Mouse (Mus musculus): ENCODE data around the gene Serpinf1. TPM values are rescaled to one million over a fixed set of nuclear protein-coding genes. Genes with fewer than 3 reads are reported as not detected.
"Not testable (repeated sequence)": the region's sequence is repeated elsewhere in the genome, so short reads cannot be mapped to it uniquely, and the experiment has no call there.

Serpinf1 gene
- total RNA-seq, 2 experiments from 2014 or later: 20.3 to 36.0 TPM

DNA sequence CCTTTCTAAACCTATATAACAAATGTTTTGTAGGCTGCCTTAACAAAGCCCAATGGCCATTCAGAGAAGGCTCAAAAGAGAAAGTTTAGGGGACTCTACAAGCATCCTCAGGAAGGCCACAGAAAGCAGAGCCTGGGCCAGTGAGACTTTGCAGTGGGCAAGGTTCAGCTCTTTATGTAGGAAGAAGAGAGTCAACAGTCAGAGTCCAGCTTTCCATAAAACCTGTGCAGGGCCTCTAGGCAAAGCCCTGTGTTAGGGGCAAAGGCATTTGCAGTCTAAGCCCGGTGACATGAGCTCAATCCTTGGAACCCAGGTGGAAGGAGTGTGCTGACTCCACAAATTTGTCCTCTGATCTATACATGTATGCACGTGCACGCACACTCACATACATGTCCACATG is 2.0 kb upstream of the Serpinf1 start:
- DNase-seq (ENCODE audit: low spot score in 2 of 2): no peak

DNA sequence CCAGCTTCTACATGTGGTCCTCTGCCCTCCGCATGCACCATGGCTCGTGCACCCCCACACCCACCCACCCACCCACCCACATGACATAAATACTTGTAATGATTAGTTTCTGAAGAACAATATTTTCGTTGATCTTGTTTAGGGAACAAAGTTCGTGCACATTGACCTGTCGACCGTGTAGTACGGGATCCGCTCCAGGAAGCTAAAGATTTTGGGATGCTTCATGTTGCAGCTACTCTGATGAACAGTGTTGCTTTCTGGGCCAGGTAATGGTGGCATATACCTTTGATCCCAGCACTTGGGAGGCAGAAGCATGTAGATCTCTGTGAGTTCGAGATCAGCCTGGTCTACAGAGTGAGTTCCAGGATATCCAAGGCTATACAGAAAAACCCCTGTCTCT is 1.5 kb upstream of the Serpinf1 start:
- no peak for DNase-seq (ENCODE audit: low spot score in 2 of 2)

DNA sequence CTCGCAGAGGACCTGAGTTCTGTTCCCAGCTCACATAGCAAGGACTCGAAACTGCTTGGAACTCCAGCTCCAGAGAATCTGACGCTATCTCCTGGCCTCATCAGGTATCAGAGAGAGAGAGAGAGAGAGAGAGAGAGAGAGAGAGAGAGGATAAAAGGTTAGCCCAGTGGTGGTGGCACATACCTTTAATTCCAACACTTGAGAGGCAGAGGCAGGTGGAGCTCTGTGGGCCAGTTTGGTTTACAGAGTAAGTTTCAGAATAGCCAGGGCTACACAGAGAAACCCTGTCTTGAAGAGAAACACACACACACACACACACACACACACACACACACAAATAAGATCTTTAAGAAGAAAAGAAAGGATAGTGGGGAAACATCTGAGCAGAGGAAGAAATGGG is 590 bp upstream of the Serpinf1 start:
- no peak for DNase-seq (ENCODE audit: low spot score in 2 of 2)

DNA sequence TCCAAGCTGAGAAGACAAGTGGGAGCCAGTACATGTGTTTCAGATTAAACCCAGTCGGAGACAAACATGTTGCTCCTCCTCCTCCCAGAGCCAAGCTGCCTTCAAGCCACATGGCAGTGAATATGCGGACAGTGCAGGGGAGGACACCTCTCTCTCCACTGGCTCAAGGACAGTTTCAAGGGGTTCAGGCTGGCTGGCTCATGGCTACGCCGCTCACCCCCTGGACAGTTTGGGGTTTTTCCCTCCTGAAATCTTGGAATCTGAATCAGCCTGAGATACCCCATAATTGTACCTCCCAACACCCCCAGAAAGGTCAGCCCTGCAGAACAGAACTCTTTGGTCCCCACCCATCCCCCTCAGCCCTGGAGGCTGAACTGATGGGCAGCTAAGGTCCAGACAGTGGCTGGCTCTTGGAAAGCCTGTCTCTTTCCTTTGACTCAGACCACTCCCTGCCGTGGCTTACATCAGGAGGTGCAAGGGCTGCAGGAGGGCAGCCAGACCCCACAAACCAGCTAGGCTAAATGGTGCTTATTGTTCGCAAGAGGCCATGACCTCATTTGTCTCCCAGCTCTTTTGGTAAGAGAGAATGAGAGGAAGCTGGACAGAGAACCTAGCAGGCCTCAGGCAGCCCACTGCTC is 1.0 kb downstream of the Serpinf1 start:
- no peak for DNase-seq (ENCODE audit: low spot score in 2 of 2)

DNA sequence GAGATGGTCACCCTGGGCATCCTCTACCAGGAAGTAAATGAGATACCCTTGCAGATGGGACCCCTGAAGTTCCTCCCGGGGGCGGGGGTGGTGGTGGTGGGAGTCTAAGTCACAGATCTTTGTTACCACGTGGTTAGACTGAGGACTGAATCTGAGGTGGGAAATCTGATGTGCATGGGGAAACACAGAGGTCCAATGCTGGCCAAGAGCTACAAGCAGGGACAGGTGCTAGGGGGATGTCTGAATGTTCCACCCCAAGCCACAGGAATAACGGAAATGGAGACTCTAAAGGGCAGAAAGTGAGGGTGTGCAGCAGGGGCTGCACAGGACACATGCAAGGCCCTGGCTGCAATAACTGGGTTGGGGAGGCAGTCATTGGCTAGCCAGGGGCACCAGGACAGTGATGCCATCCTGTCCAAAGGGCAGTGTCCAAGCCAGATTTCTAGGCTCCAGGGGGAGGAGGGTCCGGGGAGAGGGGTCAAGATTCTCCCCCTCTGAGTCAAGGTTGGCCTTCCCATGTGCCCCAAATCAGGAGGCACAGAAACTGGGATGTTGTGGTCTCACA is 1.6 kb downstream of the Serpinf1 start:
- no peak for DNase-seq (ENCODE audit: low spot score in 2 of 2)

DNA sequence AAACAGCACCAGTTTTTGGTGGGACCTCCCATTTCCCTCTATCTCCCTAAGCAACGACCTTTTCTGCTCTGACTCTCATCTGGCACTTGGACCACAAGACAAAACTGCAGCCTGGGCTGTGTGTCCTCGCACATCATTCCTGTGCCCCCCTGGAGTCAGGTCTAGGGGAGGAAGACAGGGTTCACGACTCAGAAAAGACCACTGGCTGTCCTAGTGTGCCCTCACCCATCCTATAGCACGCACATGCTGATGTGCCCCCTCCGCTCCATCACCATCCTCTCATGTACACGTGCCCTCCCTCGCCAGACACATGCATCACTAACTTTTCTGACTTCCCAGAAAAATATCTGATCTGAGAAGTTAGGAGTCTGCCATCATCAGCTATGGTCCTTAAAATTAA is 2.5 kb downstream of the Serpinf1 start:
- no peak for DNase-seq (ENCODE audit: low spot score in 2 of 2)

DNA sequence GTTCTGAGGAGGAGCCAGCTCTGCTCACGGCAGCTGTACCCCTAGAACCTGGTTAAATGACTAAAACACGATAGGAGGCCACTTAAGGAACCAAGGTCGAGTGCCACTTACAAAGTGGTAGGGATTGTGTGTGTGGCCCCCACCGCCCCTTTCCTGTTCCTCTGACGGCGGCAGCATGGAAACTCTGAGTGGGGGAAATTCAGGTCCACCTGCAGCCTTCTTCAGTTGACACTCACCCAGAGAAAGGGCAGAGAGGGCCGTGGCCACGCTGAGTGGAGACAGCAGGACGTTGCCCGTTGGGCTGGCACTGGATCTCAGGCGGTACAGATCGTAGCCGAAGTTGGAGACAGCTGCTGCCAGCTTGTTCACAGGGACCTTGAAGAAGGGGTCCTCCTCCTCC is 6.5 kb downstream of the Serpinf1 start:
- no peak for DNase-seq (ENCODE audit: low spot score in 2 of 2)

DNA sequence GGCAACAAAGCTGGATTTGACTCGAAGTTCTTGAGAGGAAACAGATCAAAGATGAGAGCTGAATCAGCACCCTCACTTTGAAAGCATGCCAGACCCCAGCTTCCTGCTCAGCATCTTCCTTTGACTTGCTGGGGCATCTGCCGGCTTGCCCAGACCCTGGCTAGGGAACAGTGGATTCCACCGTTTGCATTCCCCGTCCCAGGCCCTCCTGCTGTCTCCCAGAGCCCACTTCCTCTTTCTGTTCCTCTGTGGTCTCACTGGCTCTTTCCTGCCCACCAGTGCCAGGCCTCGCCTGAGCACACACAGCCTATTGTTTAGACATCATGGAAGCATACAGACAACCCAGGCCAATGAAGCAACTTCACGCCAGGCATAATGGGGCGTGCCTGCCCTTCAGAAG is 7.4 kb downstream of the Serpinf1 start:
- DNase-seq (ENCODE audit: low spot score in 2 of 2): no peak

DNA sequence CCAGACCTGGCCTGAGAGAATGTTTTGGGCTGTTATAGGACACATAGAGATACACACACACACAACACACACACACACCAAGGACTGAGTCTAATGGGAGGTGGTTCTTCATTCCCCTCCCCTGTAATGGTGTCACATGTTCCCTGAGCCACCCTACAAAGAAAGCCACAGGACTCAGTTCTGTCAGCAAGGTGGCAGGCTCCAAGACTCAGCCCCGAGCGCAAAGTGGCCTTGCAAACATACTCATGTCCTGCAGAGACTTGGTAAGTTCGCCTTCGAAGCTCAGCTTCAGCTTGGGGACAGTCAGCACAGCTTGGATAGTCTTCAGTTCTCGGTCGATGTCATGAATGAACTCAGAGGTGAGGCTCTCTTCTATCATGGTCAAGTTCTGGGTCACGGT is 11.9 kb downstream of the Serpinf1 start:
- DNase-seq (ENCODE audit: low spot score in 2 of 2): no peak

DNA sequence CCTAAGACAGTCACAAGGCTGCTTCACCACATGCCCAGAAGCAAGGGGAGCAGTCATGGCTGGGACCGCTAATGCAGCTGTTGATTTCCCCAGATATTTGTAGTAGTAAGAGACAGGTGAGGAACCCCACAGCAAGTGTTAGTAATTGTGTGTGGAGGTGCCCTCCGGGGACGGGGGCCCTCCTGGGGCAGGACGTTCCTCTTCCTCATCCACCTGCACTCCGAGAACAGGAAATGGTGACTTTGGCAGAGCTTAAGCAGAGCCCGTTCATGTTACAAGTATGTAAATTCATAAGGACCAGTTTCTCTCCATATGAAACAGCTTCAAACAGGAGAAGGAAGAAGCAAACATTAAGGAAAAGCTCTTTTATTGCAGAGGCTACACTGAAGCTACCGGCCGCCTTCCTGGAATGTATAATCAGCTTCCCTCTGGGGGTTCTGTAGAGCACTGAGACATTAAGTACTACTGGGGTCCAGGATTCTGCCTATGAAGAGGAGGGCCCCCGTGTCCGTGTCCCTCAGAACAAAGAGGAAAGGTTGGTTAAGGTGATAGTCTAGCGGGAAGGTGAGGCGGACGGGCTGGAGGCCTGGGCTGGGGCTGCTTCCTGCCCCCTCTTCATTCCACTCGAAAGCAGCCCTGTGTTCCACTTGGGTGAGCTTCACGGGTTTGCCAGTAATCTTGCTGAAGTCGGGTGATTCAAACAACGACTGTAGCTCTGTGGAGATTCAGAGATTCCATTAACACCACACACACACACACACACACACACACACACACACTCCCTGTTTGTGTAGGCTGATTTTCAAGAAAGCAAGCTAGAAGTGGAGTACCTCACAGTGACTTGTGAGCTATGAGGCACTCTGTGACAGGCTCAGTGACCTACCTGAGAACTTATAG is 12.6 kb downstream of the Serpinf1 start:
- DNase-seq (ENCODE audit: low spot score in 2 of 2): no peak

DNA sequence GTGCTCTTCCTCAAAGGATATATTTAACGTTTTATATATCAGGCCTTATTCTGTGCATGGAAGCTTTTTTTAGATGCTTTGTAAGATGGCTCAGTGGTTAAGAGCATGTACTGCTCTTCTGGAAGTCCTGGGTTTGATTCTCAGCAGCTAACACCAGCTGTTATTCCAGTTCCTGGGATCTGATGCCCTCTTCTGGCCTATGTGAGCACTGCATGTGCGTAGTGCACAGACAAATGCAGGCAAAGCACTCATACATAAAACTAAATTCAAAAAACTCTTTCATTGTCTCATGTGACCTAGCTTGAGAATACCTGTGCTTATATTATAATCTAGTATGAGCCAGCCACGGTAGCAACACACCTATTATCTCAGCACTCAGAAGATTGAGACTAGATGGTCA is 15.6 kb downstream of the Serpinf1 start:
- no peak for DNase-seq (ENCODE audit: low spot score in 2 of 2)

DNA sequence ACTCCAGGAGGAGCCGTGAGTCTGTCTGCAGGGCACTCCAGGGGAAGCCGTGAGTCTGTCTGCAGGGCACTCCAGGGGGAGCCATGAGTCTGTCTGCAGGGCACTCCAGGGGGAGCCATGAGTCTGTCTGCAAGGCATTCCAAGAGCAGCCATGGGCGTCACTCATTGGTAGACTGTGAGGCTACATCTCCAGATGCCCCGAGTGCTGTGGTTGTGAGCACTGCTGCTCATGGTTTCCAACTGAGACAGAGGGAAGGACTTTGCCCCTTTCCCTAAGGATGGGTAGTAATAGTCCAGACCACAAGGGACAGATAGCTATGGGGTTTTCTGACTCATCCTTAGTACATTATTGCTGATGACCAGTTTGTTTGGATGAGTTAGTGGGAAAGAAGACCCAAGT is 16.4 kb downstream of the Serpinf1 start:
- no peak for DNase-seq (ENCODE audit: low spot score in 2 of 2)

DNA sequence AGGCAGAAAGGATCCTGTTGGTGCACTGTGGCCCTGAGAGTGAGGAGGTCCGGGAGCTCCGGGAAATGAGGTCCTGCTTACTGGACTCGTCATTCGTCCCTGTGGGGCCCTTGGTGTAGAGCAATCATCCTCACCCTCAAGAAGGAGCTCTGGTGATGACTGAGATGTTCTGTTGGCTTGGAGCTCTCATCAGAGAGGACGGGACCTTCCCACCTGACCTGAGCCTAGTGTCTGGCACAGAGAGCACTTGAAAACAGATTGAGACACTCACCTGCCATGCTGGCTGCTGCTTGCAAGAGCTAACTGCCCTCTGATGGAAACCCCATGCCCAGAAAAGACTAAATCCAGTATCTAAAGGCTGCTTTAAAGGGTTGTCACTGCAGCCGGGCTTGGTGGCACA is 17.7 kb downstream of the Serpinf1 start:
- DNase-seq (ENCODE audit: low spot score in 2 of 2): no peak

DNA sequence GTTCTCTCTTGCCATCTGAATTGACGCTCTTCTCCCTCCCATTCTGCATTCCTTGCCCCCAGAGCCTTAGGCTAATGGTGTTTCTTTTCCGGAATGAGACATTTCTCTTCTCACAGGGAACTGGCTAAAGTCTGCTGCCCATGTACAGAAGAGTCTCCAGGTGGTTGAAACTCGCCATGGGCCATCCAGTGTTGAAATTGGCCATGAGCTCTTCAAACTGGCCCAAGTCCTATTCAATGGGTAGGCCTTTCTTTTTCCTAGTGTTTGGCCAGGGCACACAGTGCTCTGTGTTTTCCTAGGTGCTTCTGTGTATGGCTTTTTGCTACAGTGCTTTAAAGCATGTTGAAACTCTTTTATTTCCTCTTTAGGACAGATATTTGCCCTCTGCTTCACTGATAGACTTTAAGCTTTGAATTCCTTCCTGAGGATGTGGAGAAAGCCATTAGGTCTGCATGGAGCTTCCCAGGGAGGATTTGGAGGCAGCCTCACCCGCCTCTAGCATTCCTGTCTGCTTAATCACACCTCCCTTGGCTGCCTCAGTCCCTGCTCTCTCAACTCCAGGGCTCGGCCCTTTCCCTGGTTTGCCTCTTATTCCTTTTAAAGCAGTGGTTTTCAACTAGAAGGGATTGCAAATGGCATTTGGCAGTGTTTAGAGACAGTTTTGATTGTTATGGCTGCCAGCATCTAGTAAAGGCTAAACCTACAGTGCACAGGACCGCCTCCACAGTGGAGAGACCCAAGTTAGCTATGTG is 19.0 kb downstream of the Serpinf1 start:
- no peak for DNase-seq (ENCODE audit: low spot score in 2 of 2)

DNA sequence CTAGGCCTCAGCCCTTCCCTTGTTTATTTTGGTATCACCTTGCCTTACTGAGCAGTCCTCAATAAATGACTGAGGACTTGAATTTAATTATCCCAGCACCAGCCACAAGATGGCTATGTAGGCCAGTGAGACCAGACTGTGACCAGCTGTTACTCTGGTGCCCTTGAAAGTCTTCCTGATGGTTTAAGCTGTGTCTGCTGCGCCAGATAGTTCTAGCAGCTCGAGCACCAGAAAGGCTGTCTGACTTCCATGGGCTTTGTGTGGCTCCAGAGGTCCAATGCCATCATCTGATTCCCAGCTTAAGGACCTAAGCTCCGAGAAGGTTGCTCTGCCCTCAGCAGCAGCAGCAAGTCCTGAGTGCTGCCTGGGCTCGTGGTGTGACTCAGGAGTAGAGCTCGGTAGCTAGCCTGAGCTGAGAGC is 20.2 kb downstream of the Serpinf1 start:
- peak; percentile 63 to 76 for DNase-seq (ENCODE audit: low spot score in 2 of 2)

DNA sequence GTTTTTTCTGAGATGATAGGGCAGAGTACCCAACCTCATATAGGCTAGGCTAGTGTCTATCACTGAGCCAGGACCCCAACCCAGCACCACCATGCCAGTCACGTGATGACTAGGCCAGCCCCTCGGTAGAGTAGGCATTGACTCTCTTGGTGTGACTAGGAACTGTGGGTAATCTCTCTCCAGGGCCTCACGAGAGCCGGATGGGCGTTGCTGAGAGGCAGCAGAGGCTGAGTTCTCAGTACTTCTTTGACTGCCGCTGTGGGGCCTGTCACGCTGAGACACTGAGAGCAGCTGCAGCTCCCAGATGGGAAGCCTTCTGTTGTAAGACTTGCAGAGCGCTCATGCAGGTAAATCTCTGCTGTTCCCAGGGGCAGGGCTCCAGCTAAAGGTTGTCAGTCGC is 22.4 kb downstream of the Serpinf1 start:
- no peak for DNase-seq (ENCODE audit: low spot score in 2 of 2)

DNA sequence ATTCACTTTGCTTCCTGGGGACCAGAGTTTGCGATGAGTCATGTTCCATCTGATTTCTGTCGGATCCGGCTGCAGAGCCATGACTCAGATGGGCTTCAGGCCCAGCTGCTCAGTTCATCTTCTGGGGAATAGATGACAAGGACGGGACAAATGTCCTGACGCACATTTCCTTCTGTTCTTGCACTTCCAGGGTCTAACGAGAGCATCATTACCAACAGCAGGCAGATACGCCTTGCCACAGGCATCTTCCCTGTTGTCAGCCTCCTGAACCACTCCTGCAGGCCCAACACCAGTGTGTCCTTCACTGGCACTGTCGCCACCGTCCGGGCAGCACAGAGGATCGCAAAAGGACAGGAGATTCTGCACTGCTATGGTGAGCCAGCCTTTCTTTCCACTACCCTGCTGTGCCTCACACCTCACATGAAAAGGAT is 23.1 kb downstream of the Serpinf1 start:
- peak in 1 of 2 experiments; percentile 34 for DNase-seq (ENCODE audit: low spot score in 2 of 2)

DNA sequence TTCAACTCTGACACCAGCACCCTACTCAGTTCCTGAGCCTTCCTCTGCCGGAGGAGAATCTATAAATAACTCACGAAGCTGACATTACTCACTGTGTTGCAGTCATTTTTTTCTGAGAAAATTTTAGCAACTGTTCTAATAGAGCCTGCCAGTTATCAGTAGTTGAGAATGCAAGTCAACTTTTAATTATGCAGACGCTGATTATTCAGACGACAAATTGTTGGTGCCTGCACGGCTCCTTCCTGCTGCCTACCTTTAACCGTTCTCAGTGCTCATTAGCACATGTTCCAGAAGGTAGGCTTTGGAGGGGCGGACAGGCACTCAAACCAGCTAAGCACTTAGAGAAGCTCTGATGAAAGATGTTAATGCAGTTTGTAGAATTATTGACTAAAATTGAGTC is 25.0 kb downstream of the Serpinf1 start:
- peak in 1 of 2 experiments; percentile 37 for DNase-seq (ENCODE audit: low spot score in 2 of 2)

DNA sequence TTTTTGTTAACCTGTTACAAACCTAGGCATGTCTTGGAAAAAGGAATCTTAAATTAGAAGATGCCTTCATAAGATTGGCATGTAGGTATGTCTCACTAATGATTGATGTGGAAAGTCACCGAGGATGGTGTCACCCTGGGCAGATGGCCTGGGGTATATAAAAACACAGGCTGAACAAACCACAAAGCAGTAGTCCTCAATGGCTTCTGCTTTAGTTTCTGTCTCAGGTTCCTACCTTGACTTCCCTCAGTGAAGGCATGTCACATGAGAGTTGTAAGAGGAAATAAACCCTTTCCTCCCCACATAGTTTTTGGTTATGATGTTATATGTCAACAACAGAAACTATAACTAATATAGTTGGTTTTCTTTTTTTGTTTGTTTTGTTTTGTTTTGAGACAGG is 26.9 kb downstream of the Serpinf1 start:
- no peak for DNase-seq (ENCODE audit: low spot score in 2 of 2)

DNA sequence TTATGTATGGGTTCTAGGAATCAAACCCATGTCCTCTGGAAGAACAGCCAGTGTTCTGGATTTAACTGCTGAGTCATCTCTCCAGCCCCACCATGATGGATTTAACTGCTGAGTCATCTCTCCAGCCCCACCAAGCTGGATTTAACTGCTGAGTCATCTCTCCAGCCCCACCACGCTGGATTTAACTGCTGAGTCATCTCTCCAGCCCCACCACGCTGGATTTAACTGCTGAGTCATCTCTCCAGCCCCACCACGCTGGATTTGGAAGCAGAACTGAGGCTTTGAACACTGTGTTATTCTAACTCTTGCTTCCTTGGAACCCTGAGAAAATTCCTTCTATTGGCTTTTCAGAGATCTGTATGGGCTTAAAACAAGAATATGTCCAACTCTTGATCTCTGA is 39.0 kb downstream of the Serpinf1 start:
- not testable (repeated sequence) for DNase-seq (ENCODE audit: low spot score in 2 of 2)

DNA sequence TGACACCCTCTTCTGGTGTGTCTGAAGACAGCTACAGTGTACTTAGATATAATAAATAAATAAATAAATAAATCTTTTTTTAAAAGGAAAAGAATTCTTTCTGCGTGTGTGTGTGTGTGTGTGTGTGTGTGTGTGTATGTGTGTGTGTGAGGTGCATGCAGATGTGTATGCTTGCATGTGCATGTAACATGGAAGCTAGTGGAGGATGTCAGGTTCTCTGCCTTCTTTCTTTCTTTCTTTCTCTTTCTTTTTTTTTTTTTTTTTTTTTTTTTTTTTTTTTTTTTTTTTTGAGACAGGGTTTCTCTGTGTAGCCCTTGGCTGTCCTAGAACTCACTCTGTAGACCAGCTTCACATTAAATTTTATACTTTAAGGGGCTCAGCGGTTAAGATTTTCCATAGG is 43.7 kb downstream of the Serpinf1 start:
- not testable (repeated sequence) for DNase-seq (ENCODE audit: low spot score in 2 of 2)

DNA sequence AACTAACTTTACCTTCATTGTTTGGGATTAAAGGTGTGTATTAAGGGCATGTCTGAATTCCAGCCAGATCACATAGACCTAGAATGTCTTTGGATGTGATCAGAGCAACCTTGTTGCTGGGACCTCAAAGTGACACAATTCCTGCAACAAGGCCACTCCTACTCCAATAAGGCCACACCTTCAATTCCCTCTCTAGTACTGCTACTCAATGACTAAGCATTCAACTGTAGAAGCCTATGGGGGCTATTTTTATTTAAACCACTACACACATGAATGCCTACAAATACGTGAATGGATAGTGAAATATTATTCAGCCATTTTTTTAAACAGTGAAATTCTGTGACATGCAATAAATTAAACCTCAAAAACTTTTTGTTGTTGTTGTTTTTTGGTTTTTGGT is 45.4 kb downstream of the Serpinf1 start:
- no peak for DNase-seq (ENCODE audit: low spot score in 2 of 2)
